Mouse (Mus musculus) forebrain, postnatal 0 days (tissue): Measurements from ENCODE around the gene Irf2. TPM values are rescaled to one million over a fixed set of nuclear protein-coding genes. Genes with fewer than 3 reads are reported as not detected.

Experiments
- ATAC-seq: fragments of 200-750 bp; cut with Nextera tagmentation; 2 replicates; pipeline ENCODE4 v1.8.0; 2017; ENCODE audit warnings: mild to moderate bottlenecking, moderate library complexity
- DNase-seq: peaks from one replicate; pipeline ENCODE4 v3.0.0-alpha.2; 2015
- H3K27ac ChIP-seq: fragments of 300-500 bp; sonication (generic); 2 replicates; pipeline ENCODE4 v1.5.1; 2014; ENCODE audit warnings: low read depth, mild to moderate bottlenecking, antibody characterized with exemption, low read length, moderate library complexity, mixed read lengths
- H3K27me3 ChIP-seq: fragments of 300-500 bp; sonication (generic); 2 replicates; pipeline ENCODE4 v1.6.1; 2014; ENCODE audit warnings: mild to moderate bottlenecking, low read length, mixed read lengths; ENCODE audit not compliant: insufficient read depth
- H3K36me3 ChIP-seq: fragments of 300-500 bp; sonication (generic); 2 replicates; pipeline ENCODE4 v1.6.1; 2014; ENCODE audit warnings: mild to moderate bottlenecking, moderate library complexity; ENCODE audit not compliant: insufficient read depth
- H3K4me1 ChIP-seq: fragments of 300-500 bp; sonication (generic); 2 replicates; pipeline ENCODE4 v1.6.1; 2014; ENCODE audit warnings: antibody characterized with exemption; ENCODE audit not compliant: insufficient read depth
- H3K4me2 ChIP-seq: fragments of 300-500 bp; sonication (generic); 2 replicates; pipeline ENCODE4 v1.6.1; 2014; ENCODE audit warnings: low read depth, mild to moderate bottlenecking, moderate library complexity
- H3K4me3 ChIP-seq: fragments of 300-500 bp; sonication (generic); 2 replicates; pipeline ENCODE4 v1.5.1; 2014; ENCODE audit warnings: low read depth, low read length, mixed read lengths
- H3K9ac ChIP-seq: fragments of 300-500 bp; sonication (generic); 2 replicates; pipeline ENCODE4 v1.6.1; 2014; ENCODE audit warnings: mild to moderate bottlenecking
- H3K9me3 ChIP-seq: fragments of 300-500 bp; sonication (generic); 2 replicates; pipeline ENCODE4 v1.6.1; 2016; ENCODE audit warnings: low read length
- CTCF ChIP-seq: sonication (generic); IDR thresholded peaks from 2 replicates; pipeline ENCODE4 v1.5.1; 2016; ENCODE audit warnings: antibody characterized with exemption, control low read depth, low read depth
- WGBS: fragments of 180-500 bp; shearing (Covaris S2); extraction: QIAGEN DNeasy Blood & Tissue Kit; methylation state at CpG from one replicate; pipeline ENCODE4 v1.1.7; 2014; 5-methylcytosine and 5-hydroxymethylcytosine counted together
- polyA plus RNA-seq: library from polyadenylated mRNA; unstranded; fragments of >200 nt; fragmentation: Nextera tagmentation; extraction: Ambion mirVana; gene quantifications from 2 replicates; pipeline ENCODE4 v1.2.1, GENCODE M21; 2015
- total RNA-seq: library from RNA; depleted of rRNA; stranded (reverse); fragments of >200 nt; gene quantifications from 2 replicates; pipeline ENCODE4 v1.2.3, GENCODE M21; 2014

Irf2 gene
- total and polyA plus RNA-seq, 2 experiments from 2014 or later = 3.0 to 9.1 TPM

GRCm38 (mm10) chr8:46875615-46876293 is 136.2 kb downstream of the Irf2 start:
- H3K27me3 ChIP-seq = no peaks in the 10 kb centered on the region
- no peaks in the 10 kb centered on the region for H3K4me1 ChIP-seq
- TF ChIP-seq CTCF = no peak
- H3K9ac ChIP-seq = no peak overlapping the region
- ATAC-seq (no peak), DNase-seq (no peak)
- 51% methylated on average over 2 of the region's 2 CpGs for WGBS
- no peaks in the 10 kb centered on the region for H3K36me3 ChIP-seq
- H3K9me3 ChIP-seq = no peaks in the 10 kb centered on the region
- H3K4me3 ChIP-seq = no peak overlapping the region
- H3K4me2 ChIP-seq = no peak overlapping the region
- H3K27ac ChIP-seq = no peak overlapping the region

DNA sequence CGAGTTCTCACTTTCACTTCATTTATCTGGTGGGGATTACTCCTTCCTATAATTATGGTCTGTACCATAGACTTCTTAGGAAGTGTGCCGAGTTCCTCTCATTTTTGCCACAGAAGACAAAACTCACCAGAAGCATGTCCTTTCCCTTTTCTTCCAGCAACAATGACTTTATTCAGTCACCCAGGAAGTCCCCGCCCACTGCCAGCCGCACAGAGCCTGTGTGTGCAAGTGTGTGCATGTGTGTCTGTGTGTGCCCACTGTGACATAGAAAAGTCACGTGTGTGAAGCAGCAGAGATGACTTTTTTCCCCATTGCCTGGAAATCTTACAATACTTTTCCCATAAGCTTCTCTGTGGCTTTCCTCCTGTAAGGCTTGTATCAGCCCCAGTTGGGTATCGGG is 141.8 kb downstream of the Irf2 start:
- no peak for ATAC-seq
- Histone ChIP-seq H3K4me1 (no peaks in the 10 kb centered on the region), H3K27ac (no peak overlapping the region), H3K4me3 (no peak overlapping the region), H3K27me3 (no peaks in the 10 kb centered on the region), H3K9me3 (no peaks in the 10 kb centered on the region), H3K9ac (no peak overlapping the region), H3K4me2 (no peak overlapping the region), H3K36me3 (no peaks in the 10 kb centered on the region)
- no peak for TF ChIP-seq CTCF
- WGBS = 63% methylated on average over 6 of the region's 6 CpGs
- no peak for DNase-seq

- no peaks in the 10 kb centered on the region for H3K27me3 ChIP-seq
- no peaks in the 10 kb centered on the region for H3K9me3 ChIP-seq
- H3K9ac ChIP-seq = no peak overlapping the region
- H3K4me2 ChIP-seq = no peak overlapping the region
- ATAC-seq (no peak), DNase-seq (no peak)
- TF ChIP-seq CTCF = no peak
- H3K4me3 ChIP-seq = no peak overlapping the region
- 87% methylated on average over 8 of the region's 8 CpGs for WGBS
- no peaks in the 10 kb centered on the region for H3K4me1 ChIP-seq
- H3K27ac ChIP-seq = no peak overlapping the region
- H3K36me3 ChIP-seq = no peaks in the 10 kb centered on the region
Measured at GRCm38 (mm10) chr8:46881755-46882419, 142.4 kb downstream of the Irf2 start.

- no peak overlapping the region for H3K27ac ChIP-seq
- no peak for ATAC-seq
- H3K9ac ChIP-seq = no peak overlapping the region
- H3K4me3 ChIP-seq = no peak overlapping the region
- no peak for TF ChIP-seq CTCF
- 62% methylated on average over 5 of the region's 5 CpGs for WGBS
- H3K36me3 ChIP-seq = no peaks in the 10 kb centered on the region
- no peak for DNase-seq
- H3K4me2 ChIP-seq = no peak overlapping the region
- H3K27me3 ChIP-seq = no peaks in the 10 kb centered on the region
- no peaks in the 10 kb centered on the region for H3K4me1 ChIP-seq
- no peaks in the 10 kb centered on the region for H3K9me3 ChIP-seq
Measured at GRCm38 (mm10) chr8:46882743-46883142, 143.2 kb downstream of the Irf2 start.

- no peak for TF ChIP-seq CTCF
- Histone ChIP-seq H3K4me1 (no peaks in the 10 kb centered on the region), H3K36me3 (no peaks in the 10 kb centered on the region), H3K27me3 (no peaks in the 10 kb centered on the region), H3K9me3 (no peaks in the 10 kb centered on the region), H3K9ac (no peak overlapping the region), H3K27ac (no peak overlapping the region), H3K4me3 (no peak overlapping the region), H3K4me2 (no peak overlapping the region)
- 87% methylated on average over 9 of the region's 9 CpGs for WGBS
- no peak for DNase-seq
- ATAC-seq = no peak
Measured at GRCm38 (mm10) chr8:46883232-46884000, 143.9 kb downstream of the Irf2 start.

DNA sequence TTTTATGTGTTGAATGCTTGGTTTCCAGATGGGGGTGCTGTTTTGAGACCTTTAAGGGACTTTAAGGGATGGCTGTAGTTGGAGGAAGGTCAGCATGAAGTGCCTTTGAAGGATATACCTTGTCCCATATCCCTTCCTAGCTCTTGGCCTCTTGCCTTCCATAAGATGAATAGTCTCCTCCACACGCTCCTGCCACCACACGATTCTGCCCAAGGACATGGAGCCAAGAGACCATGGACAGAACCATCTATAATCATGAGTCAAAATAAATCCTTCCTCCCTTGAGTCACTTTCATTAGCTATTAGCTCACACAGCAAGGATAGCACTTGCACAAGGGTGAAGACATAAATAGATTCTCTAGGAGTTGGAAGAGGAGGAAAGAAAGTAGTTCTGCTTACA is 146.3 kb downstream of the Irf2 start:
- no peak for DNase-seq
- no peaks in the 10 kb centered on the region for H3K27me3 ChIP-seq

GRCm38 (mm10) chr8:46886216-46886615 is 146.7 kb downstream of the Irf2 start:
- WGBS = 98% methylated on average over 1 of the region's 1 CpGs
- Histone ChIP-seq H3K27ac (no peak overlapping the region), H3K27me3 (no peaks in the 10 kb centered on the region), H3K4me1 (no peaks in the 10 kb centered on the region), H3K4me2 (no peak overlapping the region), H3K36me3 (no peaks in the 10 kb centered on the region), H3K9ac (no peak overlapping the region), H3K9me3 (no peaks in the 10 kb centered on the region), H3K4me3 (no peak overlapping the region)
- ATAC-seq = no peak
- no peak for TF ChIP-seq CTCF
- DNase-seq = no peak

More for the DNA sequence above, 146.3 kb downstream of the Irf2 start:
- no peak for TF ChIP-seq CTCF
- Histone ChIP-seq H3K27ac (no peak overlapping the region), H3K9ac (no peak overlapping the region), H3K36me3 (no peaks in the 10 kb centered on the region), H3K9me3 (no peaks in the 10 kb centered on the region), H3K4me1 (no peaks in the 10 kb centered on the region), H3K4me3 (no peak overlapping the region), H3K4me2 (no peak overlapping the region)
- no peak for ATAC-seq
- WGBS = 94% methylated on average over 2 of the region's 2 CpGs
